In the genomic region with DNA sequence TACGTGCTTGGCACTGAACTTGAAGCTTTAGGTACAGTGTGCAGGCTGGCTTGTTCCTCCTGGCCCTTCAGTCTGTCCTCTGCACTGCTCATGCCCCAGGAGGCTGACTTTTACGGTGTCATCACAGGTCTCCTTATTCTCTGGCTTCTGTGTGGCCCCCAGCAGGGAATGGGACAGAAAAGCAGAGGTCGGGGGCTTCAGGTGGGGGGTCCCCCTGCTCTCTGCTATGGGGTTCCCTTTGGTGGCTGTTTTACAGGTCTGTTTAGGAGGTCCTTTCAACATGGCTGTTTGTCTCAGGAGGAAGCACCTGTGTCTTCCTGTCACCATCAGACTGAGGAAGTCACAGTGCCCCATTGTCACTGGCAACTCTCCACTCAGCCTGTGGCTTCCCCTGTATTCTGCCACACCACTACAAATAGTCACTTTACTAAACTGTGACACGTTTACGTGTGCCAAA, we compare ENCODE assay signal across 16 mouse cellular contexts. TPM values are rescaled to one million over a fixed set of nuclear protein-coding genes. Genes with fewer than 3 reads are reported as not detected.
DNase-seq lines count a peak whose midpoint lies in the region; TF ChIP-seq lines count a peak whose summit lies in the region.
"Had no signal": no experiment of that assay in that cellular context is flagged by ENCODE, and none has a peak within 500 bp of the region (broad histone marks: within the 10 kb centered on the region; RNA-seq: fewer than 3 reads in every experiment).

No protein-coding gene starts in this region.

- WGBS in kidney, adult 2 months = 74% methylated on average over 5 of the region's 5 CpGs

- no peaks in the 10 kb centered on the region for H3K36me3 ChIP-seq in kidney, adult 2 months (ENCODE audit: control insufficient read depth, insufficient read depth, low read length)
- H3K36me3 ChIP-seq: embryonic facial prominence, embryonic 15.5 days had no signal

- TF ChIP-seq CTCF in cortical plate, adult 2 months (IDR thresholded peaks at IDR 0.05; ENCODE audit: extremely low read depth, insufficient read depth, low read length) = no peak
- TF ChIP-seq CTCF in kidney, adult 2 months (conservative IDR thresholded peaks at IDR 0.05; ENCODE audit: insufficient read depth, insufficient read length, low read depth, low read length) = no peak

- peaks cover 3% of the 10 kb centered on the region for H3K4me1 ChIP-seq in cortical plate, adult 2 months (ENCODE audit: control insufficient read depth, insufficient read depth, low read length)
- H3K4me1 ChIP-seq in kidney, adult 2 months (ENCODE audit: control insufficient read depth, insufficient read depth, low read length) = peaks cover 5% of the 10 kb centered on the region; the same call in 1 of the 2 replicates

- H3K4me3 ChIP-seq in cortical plate, adult 2 months (ENCODE audit: insufficient read depth, low read length) = no peak overlapping the region
- no peak overlapping the region for H3K4me3 ChIP-seq in kidney, adult 2 months (ENCODE audit: insufficient read depth, low read depth, low read length)
- H3K4me3 ChIP-seq: embryonic facial prominence, embryonic 15.5 days had no signal

- peak overlapping the region; percentile 98 for H3K27ac ChIP-seq in cortical plate, adult 2 months (ENCODE audit: insufficient read depth, low read length)
- H3K27ac ChIP-seq in kidney, adult 2 months (ENCODE audit: insufficient read depth, low read depth, low read length) = no peak overlapping the region
- H3K27ac ChIP-seq: embryonic facial prominence, embryonic 15.5 days; kidney, postnatal 0 days had no signal

- peak; percentile 6 for DNase-seq in layer of hippocampus, adult 9-11 months
- no peak for DNase-seq in layer of hippocampus, postnatal 25 days (ENCODE audit: extremely low spot score in 1 of 2, low spot score in 1 of 2)
- peak; percentile 55 for DNase-seq in CD4-positive, CD25-positive, alpha-beta regulatory T cell, adult 2 months (ENCODE audit: low read depth, low spot score)
- peak; percentile 77 for DNase-seq in spleen, postnatal 36 days (ENCODE audit: low spot score in 2 of 2)
- no peak for DNase-seq in adrenal gland, postnatal 14 days
- no peak for DNase-seq in cerebellum, adult 8-10 months
- no peak for DNase-seq in kidney, adult 2 months
- DNase-seq: adrenal gland, adult 8-10 months; cerebellum, adult 18-20 months; heart, postnatal 14 days had no signal

- TF ChIP-seq POLR2A in cortical plate, adult 2 months (IDR thresholded peaks at IDR 0.05; ENCODE audit: extremely low read depth, insufficient read depth, low read length) = no peak
- no peak for TF ChIP-seq POLR2A in kidney, adult 2 months (IDR thresholded peaks at IDR 0.05; ENCODE audit: low read depth, low read length)

- no peaks in the 10 kb centered on the region for H3K27me3 ChIP-seq in kidney, adult 2 months (replicated peaks; ENCODE audit: control insufficient read depth, insufficient read depth, low read length)
- H3K27me3 ChIP-seq: embryonic facial prominence, embryonic 15.5 days had no signal

RNA-seq across cellular contexts. Expression of gene Slc22a16, which starts 54.9 kb away (rescaled TPM):
- total RNA-seq in layer of hippocampus, postnatal 25 days (2021) = not detected
- polyA plus RNA-seq in cortical plate, adult 2 months (2012; rRNA removed) = not detected in 2 replicates
- not detected in 2 replicates for total RNA-seq in adrenal gland, postnatal 14 days (2021)
- polyA plus RNA-seq in kidney, adult 2 months (2012; rRNA removed) = 0.11 TPM in 1 of 2 replicates, not detected in the other
- total RNA-seq: adrenal gland, adult 8-10 months; heart, postnatal 14 days had no signal
- polyA plus RNA-seq: embryonic facial prominence, embryonic 15.5 days; frontal cortex, adult 2 months; kidney, postnatal 0 days; limb, embryonic 11.5 days; stomach, embryonic 14.5 days had no signal

Comparison
In these comparisons a context has a peak if more than half of its experiments do, and no peak if none do; other contexts are left out.
1. DNase-seq: peak in layer of hippocampus, adult 9-11 months (single experiment), CD4-positive, CD25-positive, alpha-beta regulatory T cell, adult 2 months (single experiment) and spleen, postnatal 36 days (2 of 2); none in layer of hippocampus, postnatal 25 days (0 of 2), adrenal gland, postnatal 14 days (single experiment), cerebellum, adult 8-10 months (single experiment) and kidney, adult 2 months (single experiment).